Mouse (Mus musculus) limb, embryonic 12.5 days (tissue): ENCODE data around the gene Dpt. TPM values are rescaled to one million over a fixed set of nuclear protein-coding genes. Genes with fewer than 3 reads are reported as not detected.

Source experiments
- ATAC-seq: fragments of 200-750 bp; cut with Nextera tagmentation; 2 replicates; pipeline ENCODE4 v1.8.0; 2017; ENCODE audit warnings: low read depth, moderate TSS enrichment; ENCODE audit not compliant: insufficient number of reproducible peaks, insufficient read depth, low FRiP score, low TSS enrichment
- H3K27ac ChIP-seq: fragments of 300-500 bp; sonication (generic); 2 replicates; pipeline ENCODE4 v1.5.1; 2016; ENCODE audit warnings: mild to moderate bottlenecking, moderate library complexity
- H3K27me3 ChIP-seq: fragments of 300-500 bp; sonication (generic); 2 replicates; pipeline ENCODE4 v1.6.1; 2016; ENCODE audit warnings: mild to moderate bottlenecking, moderate library complexity
- H3K36me3 ChIP-seq: fragments of 300-500 bp; sonication (generic); 2 replicates; pipeline ENCODE4 v1.6.1; 2016; ENCODE audit warnings: mild to moderate bottlenecking, moderate library complexity
- H3K4me1 ChIP-seq: fragments of 300-500 bp; sonication (generic); replicated peaks from 2 replicates; pipeline ENCODE4 v1.6.1; 2016
- H3K4me2 ChIP-seq: fragments of 300-500 bp; sonication (generic); 2 replicates; pipeline ENCODE4 v1.6.1; 2016; ENCODE audit warnings: mild to moderate bottlenecking, moderate library complexity
- H3K4me3 ChIP-seq: fragments of 300-500 bp; sonication (generic); replicated peaks from 2 replicates; pipeline ENCODE4 v1.5.1; 2016; ENCODE audit warnings: mild to moderate bottlenecking
- H3K9ac ChIP-seq: fragments of 300-500 bp; sonication (generic); replicated peaks from 2 replicates; pipeline ENCODE4 v1.6.1; 2016; ENCODE audit warnings: mild to moderate bottlenecking, moderate library complexity
- H3K9me3 ChIP-seq: fragments of 300-500 bp; sonication (generic); 2 replicates; pipeline ENCODE4 v1.6.1; 2016; ENCODE audit warnings: mild to moderate bottlenecking, moderate library complexity
- WGBS: fragments of 180-500 bp; shearing (Covaris S2); methylation state at CpG from one replicate; pipeline ENCODE4 v1.1.7; 2016; 5-methylcytosine and 5-hydroxymethylcytosine counted together
- polyA plus RNA-seq: library from polyadenylated mRNA; unstranded; fragments of >200 nt; fragmentation: Nextera tagmentation; extraction: Ambion mirVana; gene quantifications from 2 replicates; pipeline ENCODE4 v1.2.1, GENCODE M21; 2016

Gene Dpt
- 0.24 and 0.52 TPM in 2 replicates for polyA plus RNA-seq

DNA sequence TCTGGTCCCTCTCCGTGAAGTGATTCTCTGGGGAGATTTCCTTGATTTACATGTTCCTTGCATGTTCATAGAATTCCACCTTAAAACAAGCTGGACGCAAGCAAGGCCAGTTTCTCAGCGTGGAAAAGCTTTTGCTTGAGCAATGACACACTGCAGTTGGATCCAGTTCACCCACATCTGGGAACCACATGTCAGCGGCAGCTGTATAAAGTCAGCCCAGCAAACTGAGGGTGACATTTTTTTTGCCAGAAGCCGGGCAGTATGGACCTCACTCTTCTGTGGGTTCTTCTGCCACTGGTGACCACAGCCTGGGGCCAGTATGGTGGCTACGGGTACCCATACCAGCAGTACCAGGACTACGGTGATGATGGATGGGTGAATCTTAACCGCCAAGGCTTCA lies at the start of gene Dpt:
TSS of gene Dpt (plus strand) at position 174 of the 400 bp plus-strand sequence.
- Histone ChIP-seq H3K4me1 (peaks cover 10% of the 10 kb centered on the region; the same call in 1 of the 2 replicates), H3K27me3 (no peaks in the 10 kb centered on the region), H3K4me2 (no peak within 1 kb of the TSS), H3K36me3 (no peaks in the 10 kb centered on the region), H3K9me3 (no peaks in the 10 kb centered on the region), H3K9ac (no peak within 1 kb of the TSS), H3K4me3 (no peak within 1 kb of the TSS), H3K27ac (no peak within 1 kb of the TSS)
- ATAC-seq = peak; percentile 52; the same call in 1 of the 2 replicates
- WGBS = 61% methylated on average over 8 of the region's 8 CpGs

DNA sequence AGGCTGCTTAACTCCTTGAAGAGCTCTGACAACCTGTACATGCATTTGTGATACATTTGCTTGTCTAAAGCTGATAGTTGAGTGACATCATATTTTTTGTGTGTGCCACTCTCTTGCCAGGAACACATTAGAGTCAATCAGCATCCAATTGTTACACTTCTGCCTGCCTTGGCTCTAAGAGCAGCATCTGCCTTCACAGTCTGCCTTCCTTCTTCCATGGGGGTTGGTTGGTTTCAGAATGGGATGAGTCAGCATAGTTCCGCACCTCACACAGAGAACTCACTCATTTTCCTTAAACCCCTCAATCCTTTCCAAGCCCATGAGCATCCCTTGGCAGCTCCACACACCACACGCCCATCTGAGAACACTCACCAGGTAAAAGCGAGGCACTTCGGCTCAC lies 42.7 kb upstream of the Dpt start:
- Histone ChIP-seq H3K4me1 (peaks cover 1% of the 10 kb centered on the region; the same call in 1 of the 2 replicates), H3K27me3 (no peaks in the 10 kb centered on the region), H3K4me3 (no peak overlapping the region), H3K27ac (no peak overlapping the region), H3K4me2 (no peak overlapping the region), H3K9ac (no peak overlapping the region), H3K9me3 (no peaks in the 10 kb centered on the region), H3K36me3 (no peaks in the 10 kb centered on the region)
- no peak for ATAC-seq
- WGBS = 89% methylated on average over 4 of the region's 4 CpGs

DNA sequence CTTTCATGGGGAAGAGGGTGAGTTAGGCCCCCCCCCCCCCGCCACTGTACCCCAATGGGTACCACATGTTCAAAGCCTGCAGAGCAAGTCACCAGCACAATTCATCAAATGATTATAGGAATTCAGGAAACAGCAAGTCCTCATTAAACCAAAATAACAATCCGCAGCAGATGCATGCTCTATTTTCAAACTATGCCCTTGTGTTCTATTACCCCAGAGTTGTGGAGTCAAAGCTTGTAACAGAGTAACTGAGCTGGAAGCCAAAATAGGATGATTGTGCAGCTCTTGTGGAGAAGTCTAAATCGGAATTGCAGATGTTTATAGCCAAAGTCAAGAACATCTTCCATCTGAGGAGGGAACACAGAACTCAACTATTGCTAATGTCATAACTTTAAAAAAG lies 40.8 kb upstream of the Dpt start:
- no peak overlapping the region for H3K4me3 ChIP-seq
- H3K9ac ChIP-seq = no peak overlapping the region
- no peak overlapping the region for H3K4me2 ChIP-seq
- H3K9me3 ChIP-seq = no peaks in the 10 kb centered on the region
- H3K4me1 ChIP-seq = peaks cover 10% of the 10 kb centered on the region
- 52% methylated on average over 3 of the region's 3 CpGs for WGBS
- no peaks in the 10 kb centered on the region for H3K27me3 ChIP-seq
- no peak overlapping the region for H3K27ac ChIP-seq
- no peak for ATAC-seq
- H3K36me3 ChIP-seq = no peaks in the 10 kb centered on the region

DNA sequence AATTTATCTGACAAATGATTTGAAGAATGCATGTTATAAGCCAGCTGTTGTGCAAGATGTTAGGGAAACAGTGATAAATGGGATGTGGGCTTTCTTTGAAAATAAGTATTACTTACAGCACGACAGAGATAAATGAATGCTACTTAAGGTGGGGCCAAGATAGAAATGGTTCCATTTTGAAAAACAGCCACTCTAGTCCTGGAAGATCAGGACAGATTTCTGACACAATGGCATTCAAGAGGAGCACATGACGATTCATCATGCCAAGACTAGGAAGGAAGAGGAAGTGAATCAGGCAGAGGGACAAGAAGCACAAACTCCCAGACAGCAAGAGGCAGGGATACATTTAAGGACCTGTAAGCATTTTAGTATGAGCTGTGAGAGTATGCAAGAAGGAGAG lies 39.5 kb upstream of the Dpt start:
- H3K4me1 ChIP-seq = peaks cover 10% of the 10 kb centered on the region
- 73% methylated on average over 2 of the region's 2 CpGs for WGBS

DNA sequence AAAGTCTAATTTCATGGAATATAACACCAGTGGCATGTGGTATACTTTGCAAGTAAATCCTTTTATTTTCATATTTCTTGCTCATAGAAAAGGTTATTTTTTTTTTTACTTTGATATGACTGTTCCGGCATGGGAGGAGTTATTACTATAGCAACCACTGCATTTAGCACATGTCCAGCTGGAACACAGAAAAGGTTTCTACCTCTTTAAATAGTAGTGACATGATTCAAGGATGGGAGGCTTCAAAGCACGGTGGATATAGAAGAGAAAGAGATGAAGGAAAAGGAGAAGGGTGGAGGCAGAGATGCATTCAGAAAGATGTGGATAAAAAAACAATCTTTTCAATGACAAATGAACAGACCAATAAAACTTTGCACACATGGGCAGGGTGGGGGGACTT lies 38.0 kb upstream of the Dpt start:
- no peaks in the 10 kb centered on the region for H3K27me3 ChIP-seq
- H3K36me3 ChIP-seq = no peaks in the 10 kb centered on the region
- H3K4me2 ChIP-seq = no peak overlapping the region
- H3K4me3 ChIP-seq = no peak overlapping the region
- no peaks in the 10 kb centered on the region for H3K9me3 ChIP-seq
- H3K9ac ChIP-seq = no peak overlapping the region
- no peak for ATAC-seq
- WGBS = 87% methylated on average over 2 of the region's 2 CpGs
- peaks cover 10% of the 10 kb centered on the region for H3K4me1 ChIP-seq
- H3K27ac ChIP-seq = no peak overlapping the region

More for the DNA sequence above, 39.5 kb upstream of the Dpt start:
- Histone ChIP-seq H3K9ac (no peak overlapping the region), H3K4me3 (no peak overlapping the region), H3K27ac (no peak overlapping the region), H3K9me3 (no peaks in the 10 kb centered on the region), H3K4me2 (no peak overlapping the region), H3K27me3 (no peaks in the 10 kb centered on the region), H3K36me3 (no peaks in the 10 kb centered on the region)
- no peak for ATAC-seq

DNA sequence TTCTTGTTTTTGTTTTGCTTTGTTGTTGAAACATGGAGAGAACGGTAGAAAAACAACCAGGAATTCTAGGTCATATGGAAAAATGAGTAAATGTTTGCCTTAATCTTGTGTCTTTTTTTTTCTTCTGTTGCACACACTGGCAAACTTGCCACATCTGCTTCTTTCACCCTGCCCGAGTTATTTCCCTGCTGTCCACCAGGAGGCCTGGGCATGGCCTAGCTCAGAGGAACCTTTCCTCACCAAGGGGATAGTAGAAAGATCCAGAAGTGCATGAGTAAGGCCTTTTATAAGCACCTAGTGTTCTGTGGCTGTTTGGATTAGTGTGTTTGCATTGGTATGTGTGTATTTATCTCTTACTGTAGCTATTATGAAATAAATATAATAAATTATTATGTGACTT lies 34.2 kb upstream of the Dpt start:
- Histone ChIP-seq H3K27ac (no peak overlapping the region), H3K4me3 (no peak overlapping the region), H3K4me2 (no peak overlapping the region), H3K4me1 (peaks cover 10% of the 10 kb centered on the region), H3K36me3 (no peaks in the 10 kb centered on the region), H3K9ac (no peak overlapping the region), H3K9me3 (no peaks in the 10 kb centered on the region), H3K27me3 (no peaks in the 10 kb centered on the region)
- no peak for ATAC-seq
- 61% methylated on average over 2 of the region's 2 CpGs for WGBS

DNA sequence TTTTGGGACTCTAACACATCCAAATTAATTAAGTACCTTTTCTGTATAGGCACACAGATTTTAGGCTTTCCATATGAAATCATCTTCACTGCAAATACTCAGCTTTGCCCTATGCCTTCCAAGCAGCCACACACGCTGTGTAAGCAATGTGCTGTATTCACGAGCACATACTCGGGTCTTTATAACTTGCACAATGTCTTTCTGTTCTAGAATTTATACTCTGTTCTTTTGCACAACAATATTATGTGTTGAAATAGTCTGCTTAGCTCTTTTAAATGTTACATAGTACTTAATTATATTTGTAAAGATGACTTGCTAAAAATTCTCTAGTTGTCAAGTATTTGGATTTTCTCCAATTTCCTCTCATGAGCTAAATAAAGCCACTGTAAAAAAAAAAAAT lies 29.8 kb upstream of the Dpt start:
- no peak for ATAC-seq
- Histone ChIP-seq H3K36me3 (no peaks in the 10 kb centered on the region), H3K27ac (no peak overlapping the region), H3K9me3 (no peaks in the 10 kb centered on the region), H3K9ac (no peak overlapping the region), H3K4me3 (no peak overlapping the region), H3K27me3 (no peaks in the 10 kb centered on the region), H3K4me2 (no peak overlapping the region), H3K4me1 (no peaks in the 10 kb centered on the region)
- 81% methylated on average over 3 of the region's 3 CpGs for WGBS

DNA sequence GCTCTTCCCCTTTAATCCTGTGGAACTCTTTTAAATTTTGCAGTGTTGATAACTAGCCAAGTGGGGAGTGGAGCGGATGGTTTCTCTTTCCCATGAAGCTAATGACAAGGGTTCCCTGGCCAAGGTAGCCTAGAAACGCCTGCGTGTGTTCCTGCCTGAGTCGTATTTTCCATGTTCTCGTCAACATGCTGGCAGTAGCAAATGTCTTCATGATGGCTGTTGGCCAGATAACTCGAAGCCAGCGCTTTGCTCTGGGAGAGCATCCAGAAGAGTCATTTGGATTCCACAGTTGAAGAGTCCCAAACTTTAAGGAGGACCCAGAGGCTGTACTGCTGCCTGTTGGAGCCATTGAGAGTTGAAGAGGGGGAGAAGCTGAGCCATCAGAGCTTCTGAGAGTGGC lies 25.8 kb upstream of the Dpt start:
- H3K27me3 ChIP-seq = no peaks in the 10 kb centered on the region
- H3K4me2 ChIP-seq = no peak overlapping the region
- no peak for ATAC-seq
- no peaks in the 10 kb centered on the region for H3K4me1 ChIP-seq
- H3K9ac ChIP-seq = no peak overlapping the region
- H3K27ac ChIP-seq = no peak overlapping the region
- WGBS = 77% methylated on average over 7 of the region's 7 CpGs
- peaks cover 10% of the 10 kb centered on the region; the same call in 1 of the 2 replicates for H3K9me3 ChIP-seq
- no peak overlapping the region for H3K4me3 ChIP-seq
- no peaks in the 10 kb centered on the region for H3K36me3 ChIP-seq

DNA sequence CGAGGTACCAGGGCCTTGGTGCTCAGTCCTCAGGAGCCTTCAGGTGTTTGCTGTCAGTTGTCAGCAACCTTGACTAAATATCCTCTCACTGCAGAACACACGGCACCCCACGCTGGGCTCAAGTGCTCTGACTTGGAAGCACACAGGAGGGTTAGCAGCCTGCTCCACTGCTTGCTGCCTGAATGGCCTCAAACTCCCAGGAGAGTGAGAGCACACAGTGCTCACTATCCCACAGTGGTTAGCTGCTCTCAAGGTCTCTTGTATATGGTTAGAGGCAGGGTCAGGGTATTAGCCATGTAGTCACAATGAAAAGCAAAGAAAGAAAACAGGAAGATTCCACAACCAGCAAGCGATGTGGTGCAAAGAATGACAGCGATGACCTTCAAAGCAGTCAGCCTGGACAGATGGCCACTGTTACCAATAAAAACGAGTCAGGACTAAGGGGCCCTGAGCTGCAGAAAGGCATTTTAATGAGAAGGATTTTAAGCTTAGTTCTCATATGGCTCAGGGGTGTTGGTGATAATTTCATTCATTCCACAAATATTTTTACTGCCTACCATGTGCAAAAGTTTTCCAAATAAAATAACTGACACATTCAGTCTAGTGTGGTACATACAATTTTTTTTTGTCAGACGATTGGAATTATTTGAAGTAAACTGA lies 15.5 kb upstream of the Dpt start:
- Histone ChIP-seq H3K4me1 (peaks cover 15% of the 10 kb centered on the region), H3K9ac (no peak overlapping the region), H3K36me3 (no peaks in the 10 kb centered on the region), H3K9me3 (peaks cover 6% of the 10 kb centered on the region; the same call in 1 of the 2 replicates), H3K27me3 (no peaks in the 10 kb centered on the region), H3K27ac (no peak overlapping the region), H3K4me3 (no peak overlapping the region), H3K4me2 (no peak overlapping the region)
- WGBS = 35% methylated on average over 7 of the region's 7 CpGs
- peak; percentile 63; the same call in 1 of the 2 replicates for ATAC-seq

DNA sequence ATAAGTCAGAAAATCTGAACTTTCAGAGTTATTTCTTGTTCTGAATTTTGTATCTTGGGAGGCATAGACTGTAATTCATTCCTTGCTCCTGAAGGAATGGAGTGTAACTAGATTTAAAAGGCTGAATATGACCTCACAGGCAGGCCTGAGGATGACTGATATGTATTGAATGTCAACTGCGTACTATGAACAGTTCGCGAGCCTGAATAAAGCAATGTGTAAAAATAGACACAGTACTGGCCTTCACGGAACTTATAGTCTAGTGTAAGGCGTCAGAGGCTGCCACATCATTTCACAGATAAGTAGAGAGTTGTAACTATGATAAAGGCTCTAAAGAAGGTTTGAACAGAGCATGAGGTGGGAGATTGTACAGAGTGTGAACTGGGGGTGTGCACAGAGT lies 10.3 kb upstream of the Dpt start:
- ATAC-seq = no peak
- no peaks in the 10 kb centered on the region for H3K36me3 ChIP-seq
- H3K4me3 ChIP-seq = no peak overlapping the region
- WGBS = 90% methylated on average over 5 of the region's 5 CpGs
- no peak overlapping the region for H3K4me2 ChIP-seq
- H3K27ac ChIP-seq = no peak overlapping the region
- H3K27me3 ChIP-seq = no peaks in the 10 kb centered on the region
- no peak overlapping the region for H3K9ac ChIP-seq
- H3K9me3 ChIP-seq = no peaks in the 10 kb centered on the region
- peaks cover 5% of the 10 kb centered on the region for H3K4me1 ChIP-seq

DNA sequence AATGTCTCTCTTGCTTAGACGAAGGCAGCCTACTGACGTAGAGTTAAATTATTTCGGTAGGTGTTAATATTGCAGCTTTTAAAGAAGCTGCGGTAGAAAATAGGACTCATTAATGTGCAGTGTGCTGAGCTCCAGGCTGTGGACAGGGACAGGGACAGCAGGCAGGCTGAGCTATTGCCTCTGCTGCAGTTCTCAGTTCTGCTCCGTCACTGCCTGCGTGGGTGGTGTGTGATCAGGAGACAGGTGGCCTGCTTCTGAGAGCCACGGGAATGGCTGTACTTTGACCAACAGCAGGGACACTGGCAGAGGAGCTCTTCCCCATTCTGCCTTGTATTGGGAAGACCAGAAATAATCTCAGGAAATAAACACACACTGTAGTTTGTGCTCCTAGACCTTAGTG lies 8.7 kb upstream of the Dpt start:
- WGBS = 49% methylated on average over 7 of the region's 7 CpGs
- Histone ChIP-seq H3K27ac (no peak overlapping the region), H3K4me2 (no peak overlapping the region), H3K27me3 (no peaks in the 10 kb centered on the region), H3K9ac (no peak overlapping the region), H3K4me3 (no peak overlapping the region), H3K9me3 (no peaks in the 10 kb centered on the region), H3K36me3 (no peaks in the 10 kb centered on the region), H3K4me1 (no peaks in the 10 kb centered on the region)
- no peak for ATAC-seq

DNA sequence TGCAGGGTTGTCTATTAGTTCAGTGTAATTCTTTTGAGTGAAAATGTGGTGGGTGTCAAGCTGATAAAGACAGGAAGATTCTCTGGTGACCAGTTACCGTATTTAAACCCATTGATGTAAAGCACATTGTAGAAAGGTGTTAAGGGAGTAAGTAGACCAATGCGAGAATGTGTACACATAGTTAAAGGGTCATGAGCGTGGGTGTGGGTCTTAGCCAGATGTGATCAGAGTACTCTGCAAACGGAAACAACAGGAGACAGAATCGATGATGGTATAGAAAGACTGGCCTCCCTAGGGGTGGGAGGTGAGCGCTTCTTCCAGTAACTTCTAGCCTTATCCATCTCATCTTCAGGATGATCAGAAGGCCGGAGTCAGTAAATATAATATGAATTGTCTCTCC lies 8.2 kb upstream of the Dpt start:
- Histone ChIP-seq H3K36me3 (no peaks in the 10 kb centered on the region), H3K4me3 (no peak overlapping the region), H3K4me2 (no peak overlapping the region), H3K27me3 (no peaks in the 10 kb centered on the region), H3K4me1 (no peaks in the 10 kb centered on the region), H3K27ac (no peak overlapping the region), H3K9me3 (no peaks in the 10 kb centered on the region), H3K9ac (no peak overlapping the region)
- ATAC-seq = no peak
- 91% methylated on average over 7 of the region's 7 CpGs for WGBS
